Mouse (Mus musculus): ENCODE results near the gene Akna.
A peak's percentile ranks its signal among the peaks of the same experiment; 100 is the strongest.

DNA sequence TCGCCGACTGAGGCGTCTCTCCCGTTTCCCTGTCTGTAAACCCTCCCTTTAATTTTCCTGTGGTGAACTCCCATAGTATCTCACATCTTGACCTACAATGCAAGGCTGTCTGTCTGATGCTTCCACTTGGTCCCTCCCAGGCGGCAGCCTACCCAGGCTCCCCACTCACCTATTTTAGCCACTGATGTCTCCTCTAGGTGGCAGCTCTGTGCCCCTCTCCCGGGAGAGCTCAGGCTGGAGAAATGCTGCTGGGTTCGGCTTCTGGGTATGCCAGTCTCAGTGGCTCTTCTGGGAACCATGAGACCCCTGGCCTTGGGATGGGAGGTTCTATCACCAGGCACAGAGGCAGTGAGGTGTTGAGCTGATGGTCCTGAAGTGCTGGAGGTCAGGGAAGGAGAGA is 25.7 kb downstream of the Akna start:
- TF ChIP-seq POLR2A (IDR thresholded peaks at IDR 0.05; ENCODE audit: low read depth, low read length) (no peak), CTCF (IDR thresholded peaks at IDR 0.05; ENCODE audit: extremely low read depth, insufficient read length, insufficient replicate concordance, low read depth, low read length) (peak; percentile 17; the same call in 1 of the 2 replicates)
